Mouse (Mus musculus) layer of hippocampus, postnatal 10 days (tissue): ENCODE data around the gene 4930404H24Rik. TPM values are rescaled to one million over a fixed set of nuclear protein-coding genes. Genes with fewer than 3 reads are reported as not detected.

Source experiments
- DNase-seq, 2 experiments: peaks; one replicate each; pipeline ENCODE4 v3.0.0; 2021; ENCODE audit warnings: low spot score in 2 of 2
- total RNA-seq, 2 experiments: library from RNA; stranded (reverse); gene quantifications; 2 replicates each; pipeline ENCODE4 v1.2.3; 2021

4930404H24Rik gene
- total RNA-seq, 2 experiments from 2014 or later: not detected

- DNase-seq: no peak
Measured at GRCm38 (mm10) chr2:153509211-153510029, 16.8 kb downstream of the 4930404H24Rik start.

- no peak for DNase-seq
Measured at GRCm38 (mm10) chr2:153510136-153510535, 17.5 kb downstream of the 4930404H24Rik start.

GRCm38 (mm10) chr2:153511562-153511961 is 19.0 kb downstream of the 4930404H24Rik start:
- DNase-seq: no peak

- no peak for DNase-seq
Measured at GRCm38 (mm10) chr2:153512416-153513323, 20.1 kb downstream of the 4930404H24Rik start.

- no peak for DNase-seq
Measured at GRCm38 (mm10) chr2:153513983-153514382, 21.4 kb downstream of the 4930404H24Rik start.

- DNase-seq: peak in 1 of 2 experiments; percentile 37
Measured at GRCm38 (mm10) chr2:153514497-153515380, 22.1 kb downstream of the 4930404H24Rik start.

GRCm38 (mm10) chr2:153515582-153515981 is 23.0 kb downstream of the 4930404H24Rik start:
- no peak for DNase-seq

- DNase-seq: no peak
Measured at GRCm38 (mm10) chr2:153516961-153517360, 24.4 kb downstream of the 4930404H24Rik start.

- DNase-seq: no peak
Measured at GRCm38 (mm10) chr2:153520057-153520456, 27.5 kb downstream of the 4930404H24Rik start.

GRCm38 (mm10) chr2:153522270-153522669 is 29.7 kb downstream of the 4930404H24Rik start:
- DNase-seq: no peak

GRCm38 (mm10) chr2:153523143-153523542 is 30.6 kb downstream of the 4930404H24Rik start:
- DNase-seq: no peak

- no peak for DNase-seq
Measured at GRCm38 (mm10) chr2:153523656-153524055, 31.1 kb downstream of the 4930404H24Rik start.

GRCm38 (mm10) chr2:153524727-153525126 is 32.1 kb downstream of the 4930404H24Rik start:
- DNase-seq: no peak

- DNase-seq: no peak
Measured at GRCm38 (mm10) chr2:153525906-153526311, 33.3 kb downstream of the 4930404H24Rik start.

- DNase-seq: no peak
Measured at GRCm38 (mm10) chr2:153526850-153527530, 34.4 kb downstream of the 4930404H24Rik start.

GRCm38 (mm10) chr2:153527580-153528531 is 35.3 kb downstream of the 4930404H24Rik start:
- peak; percentile 63 to 72 for DNase-seq

GRCm38 (mm10) chr2:153528571-153529364 is 36.2 kb downstream of the 4930404H24Rik start:
- DNase-seq: peak in 1 of 2 experiments; percentile 66

- DNase-seq: peak; percentile 61 to 71
Measured at GRCm38 (mm10) chr2:153529365-153529781, 36.8 kb downstream of the 4930404H24Rik start.
